Mouse (Mus musculus) neural tube, embryonic 14.5 days (tissue): Measurements from ENCODE around the gene C2cd2l. TPM values are rescaled to one million over a fixed set of nuclear protein-coding genes. Genes with fewer than 3 reads are reported as not detected.
"Not testable (repeated sequence)": the region's sequence is repeated elsewhere in the genome, so short reads cannot be mapped to it uniquely, and the experiment has no call there.

ENCODE experiments used
- ATAC-seq: fragments of 200-750 bp; cut with Nextera tagmentation; 2 replicates; pipeline ENCODE4 v1.8.0; 2017; ENCODE audit warnings: low read depth, mild to moderate bottlenecking, moderate TSS enrichment, moderate library complexity
- H3K27ac ChIP-seq: fragments of 300-500 bp; sonication (generic); 2 replicates; pipeline ENCODE4 v1.5.1; 2014; ENCODE audit warnings: low read depth, mild to moderate bottlenecking, control low read depth, low read length, moderate library complexity, mixed read lengths
- H3K27me3 ChIP-seq: fragments of 300-500 bp; sonication (generic); 2 replicates; pipeline ENCODE4 v1.6.1; 2014; ENCODE audit warnings: low read length; ENCODE audit not compliant: control insufficient read depth, insufficient read depth
- H3K36me3 ChIP-seq: fragments of 300-500 bp; sonication (generic); 2 replicates; pipeline ENCODE4 v1.6.1; 2014; ENCODE audit warnings: low read length, mixed read lengths; ENCODE audit not compliant: control insufficient read depth, insufficient read depth
- H3K4me1 ChIP-seq: fragments of 300-500 bp; sonication (generic); 2 replicates; pipeline ENCODE4 v1.6.1; 2014; ENCODE audit warnings: low read length; ENCODE audit not compliant: control insufficient read depth, insufficient read depth
- H3K4me2 ChIP-seq: fragments of 300-500 bp; sonication (generic); 2 replicates; pipeline ENCODE4 v1.6.1; 2014; ENCODE audit warnings: mild to moderate bottlenecking, low read depth, low read length, control low read depth
- H3K4me3 ChIP-seq: fragments of 300-500 bp; sonication (generic); 2 replicates; pipeline ENCODE4 v1.5.1; 2014; ENCODE audit warnings: low read depth, low read length, control low read depth, mixed read lengths
- H3K9ac ChIP-seq: fragments of 300-500 bp; sonication (generic); replicated peaks from 2 replicates; pipeline ENCODE4 v1.6.1; 2014; ENCODE audit warnings: low read depth, mild to moderate bottlenecking, control low read depth, low read length, mixed read lengths
- H3K9me3 ChIP-seq: fragments of 300-500 bp; sonication (generic); 2 replicates; pipeline ENCODE4 v1.6.1; 2016; ENCODE audit warnings: low read length; ENCODE audit not compliant: control insufficient read depth
- WGBS: fragments of 180-500 bp; shearing (Covaris S2); extraction: QIAGEN DNeasy Blood & Tissue Kit; methylation state at CpG from one replicate; pipeline ENCODE4 v1.1.7; 2014; 5-methylcytosine and 5-hydroxymethylcytosine counted together
- polyA plus RNA-seq: library from polyadenylated mRNA; unstranded; fragments of >200 nt; fragmentation: Nextera tagmentation; extraction: Ambion mirVana; gene quantifications from 2 replicates; pipeline ENCODE4 v1.2.1, GENCODE M21; 2014

The C2cd2l gene
- polyA plus RNA-seq, 1 experiment from 2014 or later = 19.0 TPM

- Histone ChIP-seq H3K4me3 (no peak overlapping the region), H3K4me1 (peaks cover 12% of the 10 kb centered on the region; the same call in 1 of the 2 replicates), H3K4me2 (no peak overlapping the region), H3K27ac (no peak overlapping the region), H3K9me3 (no peaks in the 10 kb centered on the region), H3K36me3 (peaks cover 2% of the 10 kb centered on the region; the same call in 1 of the 2 replicates), H3K9ac (no peak overlapping the region), H3K27me3 (no peaks in the 10 kb centered on the region)
- 87% methylated on average over 5 of the region's 5 CpGs for WGBS
- ATAC-seq = no peak
Measured at GRCm38 (mm10) chr9:44338574-44338973, 18.5 kb upstream of the C2cd2l start.

- ATAC-seq = no peak
- Histone ChIP-seq H3K9ac (no peak overlapping the region), H3K4me1 (peaks cover 4% of the 10 kb centered on the region; the same call in 1 of the 2 replicates), H3K4me2 (no peak overlapping the region), H3K27ac (no peak overlapping the region), H3K36me3 (peaks cover 12% of the 10 kb centered on the region; the same call in 1 of the 2 replicates), H3K9me3 (no peaks in the 10 kb centered on the region), H3K27me3 (no peaks in the 10 kb centered on the region), H3K4me3 (no peak overlapping the region)
- 68% methylated on average over 9 of the region's 9 CpGs for WGBS
Measured at GRCm38 (mm10) chr9:44337436-44338169, 17.5 kb upstream of the C2cd2l start.

GRCm38 (mm10) chr9:44336964-44337363, 16.9 kb upstream of the C2cd2l start:
- Histone ChIP-seq H3K36me3 (peaks cover 16% of the 10 kb centered on the region; the same call in 1 of the 2 replicates), H3K9ac (no peak overlapping the region), H3K27me3 (no peaks in the 10 kb centered on the region), H3K27ac (no peak overlapping the region), H3K4me3 (no peak overlapping the region), H3K4me2 (peak overlapping the region; percentile 83; the same call in 1 of the 2 replicates), H3K9me3 (no peaks in the 10 kb centered on the region), H3K4me1 (peaks cover 4% of the 10 kb centered on the region; the same call in 1 of the 2 replicates)
- WGBS = 77% methylated on average over 3 of the region's 3 CpGs
- no peak for ATAC-seq

DNA sequence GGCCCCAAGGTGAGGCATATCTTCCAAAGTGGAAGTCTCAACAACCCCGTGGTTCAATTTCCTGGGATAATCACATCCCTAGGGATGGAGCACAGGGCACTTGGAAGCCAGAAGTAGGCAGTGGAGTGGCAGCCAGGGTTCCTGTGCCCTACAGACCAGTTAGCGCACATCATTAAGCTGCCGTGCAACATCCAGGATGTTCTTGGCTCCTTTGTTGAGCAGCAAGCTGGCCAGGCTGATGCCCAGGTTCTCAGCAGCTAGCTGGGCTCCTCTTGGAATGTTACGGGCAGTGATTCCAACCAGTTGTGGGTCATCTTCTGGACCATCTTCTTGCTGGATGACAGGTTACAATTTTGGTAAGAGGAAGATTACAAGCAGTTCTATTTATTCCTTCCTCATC, 16.4 kb upstream of the C2cd2l start:
- H3K36me3 ChIP-seq = peaks cover 20% of the 10 kb centered on the region; the same call in 1 of the 2 replicates
- ATAC-seq, H3K9me3 ChIP-seq, H3K4me1 ChIP-seq, H3K4me3 ChIP-seq, H3K9ac ChIP-seq, H3K27me3 ChIP-seq, H3K27ac ChIP-seq: not testable (repeated sequence)
- 30% methylated on average over 4 of the region's 4 CpGs for WGBS
- peak overlapping the region; percentile 83; the same call in 1 of the 2 replicates for H3K4me2 ChIP-seq

- H3K27me3 ChIP-seq = no peaks in the 10 kb centered on the region
- H3K27ac ChIP-seq = peak overlapping the region; percentile 87
- ATAC-seq = no peak
- peaks cover 4% of the 10 kb centered on the region; the same call in 1 of the 2 replicates for H3K4me1 ChIP-seq
- peak overlapping the region; percentile 88 for H3K9ac ChIP-seq
- peak overlapping the region; percentile 82 for H3K4me3 ChIP-seq
- WGBS = under 1% methylated on average over 5 of the region's 5 CpGs
- H3K4me2 ChIP-seq = peak overlapping the region; percentile 83
- H3K36me3 ChIP-seq = peaks cover 23% of the 10 kb centered on the region; the same call in 1 of the 2 replicates
- no peaks in the 10 kb centered on the region for H3K9me3 ChIP-seq
Measured at GRCm38 (mm10) chr9:44336093-44336406, 16.0 kb upstream of the C2cd2l start.

- Histone ChIP-seq H3K4me3 (peak overlapping the region; percentile 82), H3K9ac (peak overlapping the region; percentile 88), H3K27ac (peak overlapping the region; percentile 87), H3K9me3 (no peaks in the 10 kb centered on the region), H3K4me2 (peak overlapping the region; percentile 83), H3K4me1 (peaks cover 4% of the 10 kb centered on the region; the same call in 1 of the 2 replicates), H3K27me3 (no peaks in the 10 kb centered on the region), H3K36me3 (peaks cover 26% of the 10 kb centered on the region; the same call in 1 of the 2 replicates)
- WGBS = 0% methylated on average over 50 of the region's 50 CpGs
- peak; percentile 9; the same call in 1 of the 2 replicates for ATAC-seq
Measured at GRCm38 (mm10) chr9:44335331-44336092, 15.4 kb upstream of the C2cd2l start.

DNA sequence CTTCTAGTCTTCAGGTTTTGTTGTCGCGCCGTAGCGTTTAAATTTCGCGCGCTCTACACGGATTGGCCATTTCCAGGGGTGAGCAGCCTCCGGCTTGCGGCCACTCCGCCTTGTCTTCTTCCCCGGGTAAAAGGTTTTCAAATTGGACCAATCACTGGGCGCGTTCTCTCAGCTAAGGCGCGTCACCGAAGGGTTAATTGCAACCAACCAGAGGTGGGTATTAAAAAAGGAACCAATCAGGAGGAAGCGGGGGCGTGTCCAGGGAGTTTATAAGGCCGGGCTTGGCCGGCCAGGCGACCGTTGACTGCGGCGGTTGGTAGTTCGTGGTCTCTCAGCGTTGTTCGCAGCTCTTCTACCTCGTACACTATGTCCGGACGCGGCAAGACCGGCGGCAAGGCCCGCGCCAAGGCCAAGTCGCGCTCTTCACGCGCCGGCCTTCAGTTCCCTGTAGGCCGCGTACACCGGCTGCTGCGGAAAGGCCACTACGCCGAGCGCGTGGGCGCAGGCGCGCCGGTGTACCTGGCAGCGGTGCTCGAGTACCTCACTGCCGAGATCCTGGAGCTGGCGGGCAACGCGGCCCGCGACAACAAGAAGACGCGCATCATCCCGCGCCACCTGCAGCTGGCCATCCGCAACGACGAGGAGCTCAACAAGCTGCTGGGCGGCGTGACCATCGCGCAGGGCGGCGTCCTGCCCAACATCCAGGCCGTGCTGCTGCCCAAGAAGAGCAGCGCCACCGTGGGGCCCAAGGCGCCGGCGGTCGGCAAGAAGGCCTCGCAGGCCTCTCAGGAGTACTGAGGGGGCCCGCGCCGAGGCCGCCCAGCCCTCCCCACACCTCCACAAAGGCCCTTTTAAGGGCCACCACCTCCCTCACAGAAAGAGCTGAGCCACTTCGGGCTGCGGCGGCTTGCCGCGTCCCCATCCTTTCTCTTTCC, 14.6 kb upstream of the C2cd2l start, which contains the start of gene H2afx:
H2afx (plus strand) TSS at position 299 of the 935 bp plus-strand sequence.
- peak within 1 kb of the TSS; percentile 88 for H3K9ac ChIP-seq
- H3K27me3 ChIP-seq = no peaks in the 10 kb centered on the region
- H3K36me3 ChIP-seq = peaks cover 26% of the 10 kb centered on the region; the same call in 1 of the 2 replicates
- H3K4me2 ChIP-seq = peak within 1 kb of the TSS; percentile 83
- H3K4me1 ChIP-seq = peaks cover 4% of the 10 kb centered on the region; the same call in 1 of the 2 replicates
- peak; percentile 97 for ATAC-seq
- H3K9me3 ChIP-seq = no peaks in the 10 kb centered on the region
- under 1% methylated on average over 87 of the region's 91 CpGs for WGBS
- H3K27ac ChIP-seq = peak within 1 kb of the TSS; percentile 87
- peak within 1 kb of the TSS; percentile 82 for H3K4me3 ChIP-seq

DNA sequence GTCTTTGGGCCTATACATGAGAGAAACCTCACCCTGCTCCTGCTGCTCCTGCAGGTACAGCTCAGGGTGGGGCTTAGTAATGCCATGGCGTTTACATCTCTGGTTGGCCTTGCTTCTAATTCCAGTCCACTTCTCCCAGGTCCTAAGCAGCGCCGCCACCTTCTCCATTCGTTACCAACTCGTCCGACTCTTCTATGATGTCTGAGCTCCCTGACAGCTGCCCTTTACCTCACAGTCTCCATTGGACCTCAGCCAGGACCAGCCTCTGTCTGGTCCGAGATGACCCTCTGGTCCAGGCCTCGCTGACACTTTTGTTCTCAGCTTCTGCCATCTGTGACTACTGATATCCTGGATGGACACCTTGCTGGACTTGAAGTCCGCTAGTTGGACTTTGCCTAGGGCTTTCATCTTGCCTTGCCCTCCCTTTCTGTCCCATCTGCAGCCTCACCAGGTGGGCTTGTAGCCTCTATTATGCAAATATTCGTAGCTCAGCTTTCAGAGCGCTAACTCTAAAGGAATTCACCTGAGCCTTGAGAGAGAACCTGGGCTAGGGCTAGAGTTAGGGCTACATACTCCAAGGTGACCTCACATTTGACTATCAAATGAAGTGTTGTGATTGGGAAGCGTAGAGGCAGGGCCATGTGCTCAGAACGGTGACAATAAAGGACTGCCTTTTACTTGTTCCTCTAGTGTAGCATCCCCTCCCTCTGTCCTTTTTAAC, 13.0 kb upstream of the C2cd2l start:
- no peak for ATAC-seq
- 98% methylated on average over 13 of the region's 13 CpGs for WGBS
- H3K36me3 ChIP-seq = peaks cover 26% of the 10 kb centered on the region; the same call in 1 of the 2 replicates
- H3K27me3 ChIP-seq = no peaks in the 10 kb centered on the region
- no peak overlapping the region for H3K9ac ChIP-seq
- no peak overlapping the region for H3K4me2 ChIP-seq
- H3K4me1 ChIP-seq = peaks cover 4% of the 10 kb centered on the region
- no peak overlapping the region for H3K4me3 ChIP-seq
- no peaks in the 10 kb centered on the region for H3K9me3 ChIP-seq
- H3K27ac ChIP-seq = no peak overlapping the region
